Mouse (Mus musculus) brain, embryonic 14.5 days (tissue): Measurements from ENCODE around the gene 2810021J22Rik.
"Not testable (repeated sequence)": the region's sequence is repeated elsewhere in the genome, so short reads cannot be mapped to it uniquely, and the experiment has no call there.

ENCODE experiments used
- CTCF ChIP-seq: fragments of 200-500 bp; IDR thresholded peaks from 2 replicates; pipeline ENCODE4 v1.5.1; 2012; ENCODE audit warnings: inconsistent platforms, mild to moderate bottlenecking, moderate library complexity, borderline replicate concordance; ENCODE audit not compliant: insufficient read depth, insufficient read length; ENCODE audit errors: extremely low read depth
- POLR2A ChIP-seq: fragments of 200-500 bp; IDR thresholded peaks from 2 replicates; pipeline ENCODE4 v1.6.1; 2012; ENCODE audit warnings: mild to moderate bottlenecking, inconsistent platforms, borderline replicate concordance; ENCODE audit not compliant: poor library complexity, insufficient read depth, insufficient read length, severe bottlenecking; ENCODE audit errors: extremely low read depth

DNA sequence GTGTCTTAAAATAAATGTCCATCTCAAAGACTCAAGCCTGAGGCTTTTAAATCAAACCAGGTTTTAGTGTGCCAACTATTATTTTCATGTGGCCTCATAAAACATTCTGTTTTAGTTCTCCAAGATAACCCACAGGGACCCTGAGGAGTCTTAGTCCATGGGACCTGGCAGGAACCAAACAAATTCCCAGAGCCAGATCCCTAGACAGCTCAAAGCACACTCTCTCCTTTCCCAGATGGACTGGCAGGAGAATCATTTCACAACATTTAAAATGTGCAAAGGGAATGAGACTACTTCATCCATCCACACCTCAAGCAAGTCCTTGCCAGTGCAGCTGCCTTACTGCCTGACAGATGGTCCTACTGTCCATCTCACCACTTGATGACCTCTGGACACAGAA lies 28.1 kb upstream of the 2810021J22Rik start, which contains the start of gene Olfr311:
- not testable (repeated sequence) for TF ChIP-seq POLR2A, CTCF
